Mouse (Mus musculus) lung, adult 2 months (tissue): ENCODE measurements around the gene Slc25a1.

Experiments used
- CTCF ChIP-seq: fragments of 200-500 bp; IDR thresholded peaks from 2 replicates; pipeline ENCODE4 v1.5.1; 2011; ENCODE audit warnings: mild to moderate bottlenecking, low read length, control low read depth; ENCODE audit not compliant: insufficient read depth
- POLR2A ChIP-seq: fragments of 200-500 bp; IDR thresholded peaks from 2 replicates; pipeline ENCODE4 v1.6.1; 2011; ENCODE audit warnings: low read depth, mild to moderate bottlenecking, control low read depth, low read length, borderline replicate concordance; ENCODE audit errors: extremely low read depth

DNA sequence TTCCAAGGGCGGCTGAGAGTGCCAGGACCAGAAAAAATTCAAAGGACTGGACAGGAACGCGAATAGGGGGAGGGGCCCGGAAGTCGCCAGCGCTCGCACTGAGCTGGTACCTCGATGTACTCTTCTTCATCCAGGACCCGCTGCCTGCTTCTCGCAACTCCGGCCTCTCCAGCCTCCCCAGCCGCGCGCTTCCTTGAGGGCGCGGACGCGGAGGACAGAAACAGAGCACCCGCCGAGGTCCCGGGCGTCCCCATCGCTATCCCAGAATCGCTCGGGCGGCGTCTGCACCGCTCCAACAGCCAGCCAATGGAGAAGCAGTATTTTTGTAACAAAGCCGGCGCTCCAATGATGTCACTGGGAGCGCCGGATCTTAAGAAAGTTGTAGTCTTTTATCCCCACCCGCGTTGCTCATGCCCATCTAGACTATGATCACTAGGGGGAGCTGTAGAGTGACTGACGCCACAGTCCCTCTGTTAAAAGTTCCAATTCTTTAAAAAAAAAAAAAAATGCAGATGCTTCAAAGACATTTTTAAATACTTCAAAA lies 16.9 kb downstream of the Slc25a1 start, which contains the start of gene Ess2:
- peak; percentile 65 for TF ChIP-seq CTCF
- peak; percentile 67; the same call in 1 of the 2 replicates for TF ChIP-seq POLR2A
